ENCODE assay signal across 8 mouse cellular contexts in the genomic region with DNA sequence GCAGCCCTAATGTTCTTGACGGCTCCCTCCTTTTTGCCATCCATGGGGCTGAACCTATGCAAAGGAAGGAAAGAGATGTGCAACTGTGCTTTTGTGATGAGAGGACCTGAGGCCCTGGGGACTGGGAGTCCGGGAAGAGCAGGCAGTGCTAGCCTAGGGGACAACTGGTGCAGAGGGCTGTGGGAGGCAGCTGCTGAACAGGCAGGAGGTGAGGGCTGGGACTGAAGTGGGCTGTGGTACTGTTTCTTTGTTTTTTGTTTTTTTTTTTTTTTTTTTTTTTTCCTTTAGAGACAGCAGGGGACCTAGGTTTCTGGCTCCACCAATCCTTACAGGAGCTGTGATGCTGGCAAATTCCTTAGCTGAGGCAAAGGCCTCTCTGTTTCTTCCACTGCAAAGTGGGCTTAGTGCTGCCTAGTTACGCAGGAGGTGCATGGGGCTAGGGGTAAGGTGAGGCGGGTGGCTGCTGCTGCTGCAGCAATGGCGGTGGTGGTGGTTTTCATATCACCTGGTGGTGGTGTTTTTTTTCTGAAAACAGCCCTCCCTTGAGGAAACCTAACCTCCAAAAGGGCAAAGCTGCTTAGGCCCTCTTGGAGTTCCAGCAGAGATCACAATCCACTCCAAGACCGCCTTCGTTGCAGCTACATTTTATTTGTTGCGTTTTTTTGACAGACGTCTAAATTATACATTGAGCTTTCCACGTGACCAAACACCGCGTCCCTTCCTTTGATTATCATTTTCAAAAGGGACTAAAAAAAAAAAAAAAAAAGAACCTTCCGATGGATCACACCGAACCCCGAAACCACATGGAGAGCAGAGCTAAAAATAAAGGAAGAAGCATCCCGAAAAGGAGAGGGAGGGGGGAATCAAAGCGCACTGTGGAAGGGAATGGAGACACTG. TPM values are rescaled to one million over a fixed set of nuclear protein-coding genes. Genes with fewer than 3 reads are reported as not detected.
A peak's percentile ranks its signal among the peaks of the same experiment; 100 is the strongest.
DNase-seq lines count a peak whose midpoint lies in the region; ATAC-seq and TF ChIP-seq lines count a peak whose summit lies in the region.

No protein-coding gene starts in this region.

- peak overlapping the region; percentile 78 for H3K27ac ChIP-seq in gastrocnemius, adult 2 months
- no peak overlapping the region for H3K27ac ChIP-seq in MEL (ENCODE audit: control insufficient read depth, low read depth, low read length)
- H3K27ac ChIP-seq in hindbrain, embryonic 12.5 days = peak overlapping the region; percentile 93
- no peak overlapping the region for H3K27ac ChIP-seq in liver, postnatal 0 days (ENCODE audit: low read depth)

- no peak for TF ChIP-seq CTCF in gastrocnemius, adult 2 months (IDR thresholded peaks at IDR 0.05)
- TF ChIP-seq CTCF in MEL (IDR thresholded peaks at IDR 0.05 in 2 of 3, conservative IDR thresholded peaks at IDR 0.05 in 1 of 3; ENCODE audit: control insufficient read depth in 1 of 3, insufficient read depth in 1 of 3, low read depth in 2 of 3, low read length in 3 of 3, poor library complexity in 1 of 3, severe bottlenecking in 1 of 3) = no peak
- TF ChIP-seq CTCF in liver, postnatal 0 days (IDR thresholded peaks at IDR 0.05; ENCODE audit: low read depth) = no peak

- no peaks in the 10 kb centered on the region for H3K27me3 ChIP-seq in MEL (ENCODE audit: control insufficient read depth in 1 of 2, insufficient read depth in 2 of 2, low read length in 2 of 2)
- H3K27me3 ChIP-seq in hindbrain, embryonic 12.5 days = no peaks in the 10 kb centered on the region
- H3K27me3 ChIP-seq in liver, postnatal 0 days (ENCODE audit: insufficient read depth, low read length) = peaks cover 6% of the 10 kb centered on the region; the same call in 1 of the 2 replicates

- H3K4me3 ChIP-seq in gastrocnemius, adult 2 months = peak overlapping the region; percentile 66
- H3K4me3 ChIP-seq in MEL (ENCODE audit: control insufficient read depth in 1 of 2, insufficient read depth in 1 of 2, low read depth in 2 of 2, low read length in 2 of 2) = peak overlapping the region; percentile 40 to 44
- peak overlapping the region; percentile 17 for H3K4me3 ChIP-seq in hindbrain, embryonic 12.5 days
- H3K4me3 ChIP-seq in liver, postnatal 0 days (ENCODE audit: low read depth, low read length) = peak overlapping the region; percentile 36

- 8% methylated on average over 17 of the region's 17 CpGs for WGBS in hindbrain, embryonic 12.5 days
- WGBS in liver, postnatal 0 days (ENCODE audit: insufficient replicate concordance) = 37% methylated on average over 17 of the region's 17 CpGs

- H3K4me1 ChIP-seq in MEL (ENCODE audit: control insufficient read depth in 1 of 2, insufficient read depth in 2 of 2, low read length in 2 of 2) = peaks cover 12 to 43% of the 10 kb centered on the region in 2 experiments
- peaks cover 96% of the 10 kb centered on the region for H3K4me1 ChIP-seq in hindbrain, embryonic 12.5 days
- H3K4me1 ChIP-seq in liver, postnatal 0 days (ENCODE audit: insufficient read depth) = peaks cover 66% of the 10 kb centered on the region

- DNase-seq in gastrocnemius, adult 2 months = no peak
- DNase-seq in gastrocnemius, postnatal 4 days (ENCODE audit: low spot score in 2 of 2) = no peak
- DNase-seq in MEL (ENCODE audit: low read depth, low spot score) (peak; percentile 10), adipocyte (ENCODE audit: low spot score) (no peak)
- DNase-seq in liver, postnatal 0 days = no peak
- no peak for DNase-seq in gastrocnemius, postnatal 25 days
- DNase-seq in ovary, postnatal 14 days (ENCODE audit: low spot score) = no peak

- H3K9ac ChIP-seq in MEL (ENCODE audit: control insufficient read depth, low read depth, low read length, poor library complexity, severe bottlenecking) = peak overlapping the region; percentile 32
- H3K9ac ChIP-seq in hindbrain, embryonic 12.5 days = peak overlapping the region; percentile 50
- no peak overlapping the region; the same call in 1 of the 2 replicates for H3K9ac ChIP-seq in liver, postnatal 0 days (replicated peaks)

- H3K4me2 ChIP-seq in hindbrain, embryonic 12.5 days (replicated peaks) = peak overlapping the region; percentile 56
- H3K4me2 ChIP-seq in liver, postnatal 0 days (ENCODE audit: low read depth, low read length) = peak overlapping the region; percentile 73

- peaks cover 0 to 25% of the 10 kb centered on the region in 2 experiments; a peak in 2 of 4 replicates for H3K36me3 ChIP-seq in MEL (ENCODE audit: control insufficient read depth in 1 of 2, insufficient read depth in 2 of 2, low read length in 2 of 2)
- H3K36me3 ChIP-seq in hindbrain, embryonic 12.5 days = no peaks in the 10 kb centered on the region
- H3K36me3 ChIP-seq in liver, postnatal 0 days (replicated peaks; ENCODE audit: insufficient read depth, low read length) = no peaks in the 10 kb centered on the region

- H3K79me2 ChIP-seq in MEL (ENCODE audit: control insufficient read depth, insufficient read depth, low read length, poor library complexity) = no peaks in the 10 kb centered on the region; the same call in 1 of the 2 replicates

- intact Hi-C loops in gastrocnemius, adult 2 months (cut with DNase I) = no loop called here

- TF ChIP-seq POLR2A in MEL (IDR thresholded peaks at IDR 0.05; ENCODE audit: control insufficient read depth in 1 of 2, insufficient read depth in 1 of 2, low read depth in 1 of 2, low read length in 2 of 2, poor library complexity in 1 of 2) = no peak

- ATAC-seq in hindbrain, embryonic 12.5 days (ENCODE audit: low FRiP score) = no peak
- no peak for ATAC-seq in liver, postnatal 0 days

- H3K9me3 ChIP-seq in MEL (replicated peaks; ENCODE audit: insufficient read depth, low read length) = no peaks in the 10 kb centered on the region
- no peaks in the 10 kb centered on the region for H3K9me3 ChIP-seq in hindbrain, embryonic 12.5 days (replicated peaks)
- H3K9me3 ChIP-seq in liver, postnatal 0 days (ENCODE audit: low read length) = no peaks in the 10 kb centered on the region

- no peak for TF ChIP-seq RAD21 in MEL (IDR thresholded peaks at IDR 0.05; ENCODE audit: low read depth, low read length)

- TF ChIP-seq EP300 in MEL (IDR thresholded peaks at IDR 0.05; ENCODE audit: low read depth in 1 of 2, low read length in 2 of 2) = no peak
- TF ChIP-seq EP300 in liver, postnatal 0 days (IDR thresholded peaks at IDR 0.05; ENCODE audit: low read depth) = no peak

TF ChIP-seq in MEL, 35 proteins besides CTCF, POLR2A, EP300 and RAD21:
- TF ChIP-seq USF1 (IDR thresholded peaks at IDR 0.05; ENCODE audit: low read depth, low read length) = peak; percentile 52
- no peak for TF ChIP-seq NELFE (IDR thresholded peaks at IDR 0.05; ENCODE audit: low read depth, low read length)
- 0 out of 2 replicates have a peak, but pooled peaks have one; percentile 25 for TF ChIP-seq MAX (IDR thresholded peaks at IDR 0.05; ENCODE audit: low read length)
- peak; percentile 68 for TF ChIP-seq ZNF384 (IDR thresholded peaks at IDR 0.05; ENCODE audit: low read depth, low read length)

RNA-seq across cellular contexts. Expression of a gene that starts 26.4 kb away (rescaled TPM):
- 10 to 100 TPM; 20.2 to 20.7 TPM for total RNA-seq in gastrocnemius, adult 2 months (2021)
- 10 to 100 TPM; 40.4 to 41.4 TPM for total RNA-seq in gastrocnemius, postnatal 4 days (2021)
- 19.1 and 21.2 TPM in 2 replicates for total RNA-seq in MEL (2012; rRNA removed)
- polyA plus RNA-seq in MEL (2012; ENCODE audit: insufficient read depth in 1 of 2, insufficient read length in 2 of 2, low read depth in 1 of 2, low replicate concordance in 2 of 2, missing spikeins in 1 of 2) = 10 to 100 TPM in 1 of 2 experiments, not detected in 1; 57.2 TPM
- 41.8 and 44.7 TPM in 2 replicates for polyA plus RNA-seq in hindbrain, embryonic 12.5 days (2016; fragmentation: Nextera tagmentation; extraction: Ambion mirVana)
- polyA plus RNA-seq in liver, postnatal 0 days (2015; fragmentation: Nextera tagmentation; extraction: Ambion mirVana) = 7.9 and 9.8 TPM in 2 replicates
- total RNA-seq in gastrocnemius, postnatal 25 days (2021) = 10 to 100 TPM; 19.1 to 20.6 TPM

RNA-seq across cellular contexts. Expression of a gene that starts 45.1 kb away (rescaled TPM):
- 10 to 100 TPM; 64.0 to 67.7 TPM for total RNA-seq in gastrocnemius, adult 2 months (2021)
- total RNA-seq in gastrocnemius, postnatal 4 days (2021) = 10 to 100 TPM; 34.8 to 37.9 TPM
- total RNA-seq in MEL (2012; rRNA removed) = 62.4 and 74.8 TPM in 2 replicates
- polyA plus RNA-seq in MEL (2012; ENCODE audit: insufficient read depth in 1 of 2, insufficient read length in 2 of 2, low read depth in 1 of 2, low replicate concordance in 2 of 2, missing spikeins in 1 of 2) = 100 to 1,000 TPM in 1 of 2 experiments, not detected in 1; 123 TPM
- polyA plus RNA-seq in hindbrain, embryonic 12.5 days (2016; fragmentation: Nextera tagmentation; extraction: Ambion mirVana) = 190 and 196 TPM in 2 replicates
- 17.0 and 17.1 TPM in 2 replicates for polyA plus RNA-seq in liver, postnatal 0 days (2015; fragmentation: Nextera tagmentation; extraction: Ambion mirVana)
- 10 to 100 TPM; 49.6 to 55.8 TPM for total RNA-seq in gastrocnemius, postnatal 25 days (2021)

RNA-seq across cellular contexts. Expression of a gene that starts 45.3 kb away (rescaled TPM):
- total RNA-seq in gastrocnemius, adult 2 months (2021) = 1 to 10 TPM; 3.2 to 3.7 TPM
- total RNA-seq in gastrocnemius, postnatal 4 days (2021) = 10 to 100 TPM in 1 of 2 experiments, 1 to 10 TPM in 1; 7.8 to 11.2 TPM
- 16.1 and 20.3 TPM in 2 replicates for total RNA-seq in MEL (2012; rRNA removed)
- polyA plus RNA-seq in MEL (2012; ENCODE audit: insufficient read depth in 1 of 2, insufficient read length in 2 of 2, low read depth in 1 of 2, low replicate concordance in 2 of 2, missing spikeins in 1 of 2) = 10 to 100 TPM; 21.2 to 36.6 TPM
- 14.6 and 15.0 TPM in 2 replicates for polyA plus RNA-seq in hindbrain, embryonic 12.5 days (2016; fragmentation: Nextera tagmentation; extraction: Ambion mirVana)
- 63.0 and 63.4 TPM in 2 replicates for polyA plus RNA-seq in liver, postnatal 0 days (2015; fragmentation: Nextera tagmentation; extraction: Ambion mirVana)
- 1 to 10 TPM; 2.8 TPM for total RNA-seq in gastrocnemius, postnatal 25 days (2021)

Comparison
In these comparisons a context has a peak if more than half of its experiments do, and no peak if none do; other contexts are left out.
1. H3K27ac ChIP-seq: peak in gastrocnemius, adult 2 months (single experiment) and hindbrain, embryonic 12.5 days (single experiment); none in MEL (single experiment) and liver, postnatal 0 days (single experiment).
2. Peak in every context shown above with its lines, with median percentiles within 50 percentile points of each other: H3K4me3 ChIP-seq.